Mouse (Mus musculus) forebrain, embryonic 10.5 days (tissue): ENCODE measurements at regions not wholly inside any gene's neighbourhood (a gene's known extent, or its start where the extent isn't known, plus 50 kb on each side); places are given as distances from the start of the nearest gene placed in this dataset.

Experiments used
- DNase-seq: peaks from one replicate; pipeline ENCODE4 v3.0.0-alpha.2; 2017; ENCODE audit warnings: low spot score; ENCODE audit errors: extremely low spot score
- H3K27ac ChIP-seq: fragments of 300-500 bp; sonication (generic); 2 replicates; pipeline ENCODE4 v1.5.1; 2016; ENCODE audit warnings: mild to moderate bottlenecking
- H3K27me3 ChIP-seq: fragments of 300-500 bp; sonication (generic); 2 replicates; pipeline ENCODE4 v1.6.1; 2016; ENCODE audit warnings: mild to moderate bottlenecking; ENCODE audit not compliant: poor library complexity, severe bottlenecking
- H3K36me3 ChIP-seq: fragments of 300-500 bp; sonication (generic); replicated peaks from 2 replicates; pipeline ENCODE4 v1.6.1; 2016; ENCODE audit warnings: mild to moderate bottlenecking, moderate library complexity
- H3K4me1 ChIP-seq: fragments of 300-500 bp; sonication (generic); 2 replicates; pipeline ENCODE4 v1.6.1; 2016
- H3K4me3 ChIP-seq: fragments of 300-500 bp; sonication (generic); 2 replicates; pipeline ENCODE4 v1.5.1; 2016; ENCODE audit warnings: mild to moderate bottlenecking, moderate library complexity
- H3K9me3 ChIP-seq: fragments of 300-500 bp; sonication (generic); 2 replicates; pipeline ENCODE4 v1.6.1; 2016; ENCODE audit warnings: mild to moderate bottlenecking, moderate library complexity
- WGBS: fragments of 180-500 bp; shearing (Covaris S2); methylation state at CpG from one replicate; pipeline ENCODE4 v1.1.7; 2016; 5-methylcytosine and 5-hydroxymethylcytosine counted together

GRCm38 (mm10) chr16:87254736-87255135 lies 99.2 kb upstream of the N6amt1 start:
- DNase-seq: no peak
- no peaks in the 10 kb centered on the region for H3K27me3 ChIP-seq
- no peak overlapping the region for H3K27ac ChIP-seq
- no peaks in the 10 kb centered on the region for H3K36me3 ChIP-seq
- H3K4me1 ChIP-seq: no peaks in the 10 kb centered on the region; the same call in 1 of the 2 replicates
- no peaks in the 10 kb centered on the region for H3K9me3 ChIP-seq
- 91% methylated on average over 1 of the region's 1 CpGs for WGBS
- no peak overlapping the region for H3K4me3 ChIP-seq

- Histone ChIP-seq H3K27ac (no peak overlapping the region), H3K27me3 (no peaks in the 10 kb centered on the region), H3K36me3 (no peaks in the 10 kb centered on the region), H3K9me3 (no peaks in the 10 kb centered on the region), H3K4me1 (peaks cover 5% of the 10 kb centered on the region; the same call in 1 of the 2 replicates), H3K4me3 (no peak overlapping the region)
- WGBS: 89% methylated on average over 10 of the region's 10 CpGs
- no peak for DNase-seq
Observed at GRCm38 (mm10) chr16:87250531-87250930, 103.5 kb upstream of the N6amt1 start.

- Histone ChIP-seq H3K9me3 (no peaks in the 10 kb centered on the region), H3K4me3 (no peak overlapping the region), H3K4me1 (peaks cover 5% of the 10 kb centered on the region; the same call in 1 of the 2 replicates), H3K27ac (no peak overlapping the region), H3K27me3 (no peaks in the 10 kb centered on the region), H3K36me3 (no peaks in the 10 kb centered on the region)
- DNase-seq: no peak
- WGBS: 33% methylated on average over 7 of the region's 7 CpGs
Observed at GRCm38 (mm10) chr16:87249903-87250302, 104.1 kb upstream of the N6amt1 start.

GRCm38 (mm10) chr16:87248501-87249030 lies 105.4 kb upstream of the N6amt1 start:
- Histone ChIP-seq H3K4me1 (peaks cover 5% of the 10 kb centered on the region; the same call in 1 of the 2 replicates), H3K4me3 (no peak overlapping the region), H3K9me3 (no peaks in the 10 kb centered on the region), H3K27me3 (no peaks in the 10 kb centered on the region), H3K36me3 (no peaks in the 10 kb centered on the region), H3K27ac (no peak overlapping the region)
- 45% methylated on average over 6 of the region's 6 CpGs for WGBS
- DNase-seq: peak; percentile 40

GRCm38 (mm10) chr16:87245933-87246791 lies 107.8 kb upstream of the N6amt1 start:
- no peaks in the 10 kb centered on the region for H3K27me3 ChIP-seq
- H3K9me3 ChIP-seq: no peaks in the 10 kb centered on the region
- DNase-seq: peak; percentile 42
- 61% methylated on average over 26 of the region's 26 CpGs for WGBS
- no peak overlapping the region for H3K4me3 ChIP-seq
- no peaks in the 10 kb centered on the region for H3K36me3 ChIP-seq
- H3K4me1 ChIP-seq: peaks cover 5% of the 10 kb centered on the region; the same call in 1 of the 2 replicates
- H3K27ac ChIP-seq: no peak overlapping the region

GRCm38 (mm10) chr16:87245441-87245840 lies 108.5 kb upstream of the N6amt1 start:
- Histone ChIP-seq H3K27me3 (no peaks in the 10 kb centered on the region), H3K4me3 (no peak overlapping the region), H3K4me1 (0 out of 2 replicates have a peak, but pooled peaks cover 5% of the 10 kb centered on the region), H3K9me3 (no peaks in the 10 kb centered on the region), H3K36me3 (no peaks in the 10 kb centered on the region), H3K27ac (no peak overlapping the region)
- 92% methylated on average over 7 of the region's 7 CpGs for WGBS
- DNase-seq: no peak

GRCm38 (mm10) chr16:87242027-87242426 lies 112.0 kb upstream of the N6amt1 start:
- no peaks in the 10 kb centered on the region for H3K27me3 ChIP-seq
- DNase-seq: no peak
- H3K27ac ChIP-seq: no peak overlapping the region
- WGBS: 88% methylated on average over 7 of the region's 7 CpGs
- H3K9me3 ChIP-seq: no peaks in the 10 kb centered on the region
- no peaks in the 10 kb centered on the region for H3K36me3 ChIP-seq
- H3K4me1 ChIP-seq: 0 out of 2 replicates have a peak, but pooled peaks cover 5% of the 10 kb centered on the region
- no peak overlapping the region for H3K4me3 ChIP-seq

GRCm38 (mm10) chr16:87239105-87239504 lies 114.9 kb upstream of the N6amt1 start:
- no peak for DNase-seq
- Histone ChIP-seq H3K27ac (no peak overlapping the region), H3K36me3 (no peaks in the 10 kb centered on the region), H3K4me1 (no peaks in the 10 kb centered on the region), H3K4me3 (no peak overlapping the region), H3K9me3 (no peaks in the 10 kb centered on the region), H3K27me3 (no peaks in the 10 kb centered on the region)
- WGBS: 92% methylated on average over 7 of the region's 7 CpGs

- DNase-seq: no peak
- no peak overlapping the region for H3K4me3 ChIP-seq
- no peaks in the 10 kb centered on the region for H3K4me1 ChIP-seq
- no peaks in the 10 kb centered on the region; the same call in 1 of the 2 replicates for H3K9me3 ChIP-seq
- no peaks in the 10 kb centered on the region for H3K36me3 ChIP-seq
- 68% methylated on average over 4 of the region's 4 CpGs for WGBS
- no peak overlapping the region for H3K27ac ChIP-seq
- no peaks in the 10 kb centered on the region for H3K27me3 ChIP-seq
Observed at GRCm38 (mm10) chr16:87234199-87234598, 119.8 kb upstream of the N6amt1 start.

- no peak for DNase-seq
- Histone ChIP-seq H3K36me3 (no peaks in the 10 kb centered on the region), H3K4me3 (no peak overlapping the region), H3K27ac (no peak overlapping the region), H3K9me3 (no peaks in the 10 kb centered on the region), H3K27me3 (no peaks in the 10 kb centered on the region), H3K4me1 (no peaks in the 10 kb centered on the region)
- 89% methylated on average over 10 of the region's 10 CpGs for WGBS
Observed at GRCm38 (mm10) chr16:87225595-87225994, 128.4 kb upstream of the N6amt1 start.

- DNase-seq: no peak
- 89% methylated on average over 8 of the region's 8 CpGs for WGBS
- H3K9me3 ChIP-seq: no peaks in the 10 kb centered on the region
- H3K36me3 ChIP-seq: no peaks in the 10 kb centered on the region
- H3K27me3 ChIP-seq: no peaks in the 10 kb centered on the region
- H3K4me1 ChIP-seq: no peaks in the 10 kb centered on the region
- no peak overlapping the region for H3K27ac ChIP-seq
- no peak overlapping the region for H3K4me3 ChIP-seq
Observed at GRCm38 (mm10) chr16:87225085-87225484, 128.9 kb upstream of the N6amt1 start.

- no peaks in the 10 kb centered on the region for H3K9me3 ChIP-seq
- no peak overlapping the region for H3K4me3 ChIP-seq
- H3K27ac ChIP-seq: no peak overlapping the region
- 92% methylated on average over 7 of the region's 7 CpGs for WGBS
- no peaks in the 10 kb centered on the region for H3K36me3 ChIP-seq
- H3K4me1 ChIP-seq: no peaks in the 10 kb centered on the region
- H3K27me3 ChIP-seq: no peaks in the 10 kb centered on the region
- DNase-seq: no peak
Observed at GRCm38 (mm10) chr16:87224024-87224423, 130.0 kb upstream of the N6amt1 start.

- no peaks in the 10 kb centered on the region for H3K36me3 ChIP-seq
- no peak overlapping the region for H3K27ac ChIP-seq
- WGBS: 87% methylated on average over 5 of the region's 5 CpGs
- no peak for DNase-seq
- H3K4me3 ChIP-seq: no peak overlapping the region
- H3K9me3 ChIP-seq: no peaks in the 10 kb centered on the region
- H3K27me3 ChIP-seq: no peaks in the 10 kb centered on the region
- H3K4me1 ChIP-seq: no peaks in the 10 kb centered on the region
Observed at GRCm38 (mm10) chr16:87220611-87221010, 133.4 kb upstream of the N6amt1 start.
